In the genomic region with DNA sequence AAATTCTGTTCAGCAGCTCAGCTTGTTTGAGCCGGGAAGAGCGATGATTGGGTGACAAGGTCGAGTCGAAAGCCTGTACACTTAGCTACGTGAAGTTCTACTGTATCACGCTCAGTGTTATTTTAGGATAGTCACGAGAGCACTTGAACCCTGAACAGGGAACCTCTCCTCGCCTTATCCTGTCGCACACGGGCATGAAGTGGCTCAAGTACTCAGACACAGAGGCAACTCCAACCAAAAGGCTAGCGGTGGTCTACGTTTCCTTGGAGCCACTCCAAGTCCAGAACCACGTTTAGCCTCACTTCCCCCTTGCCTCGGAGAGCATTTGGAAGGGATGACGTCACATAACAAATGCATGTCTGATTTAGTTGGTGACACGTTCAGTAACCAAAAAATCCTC, we compare ENCODE assay signal across 13 mouse cellular contexts. TPM values are rescaled to one million over a fixed set of nuclear protein-coding genes. Genes with fewer than 3 reads are reported as not detected.
A peak's percentile ranks its signal among the peaks of the same experiment; 100 is the strongest.
DNase-seq lines count a peak whose midpoint lies in the region; ATAC-seq and TF ChIP-seq lines count a peak whose summit lies in the region.
"Had no signal": no experiment of that assay in that cellular context is flagged by ENCODE, and none has a peak within 500 bp of the region (broad histone marks: within the 10 kb centered on the region; RNA-seq: fewer than 3 reads in every experiment).

No protein-coding gene starts in this region.

- no peak overlapping the region for H3K27ac ChIP-seq in kidney, embryonic 15.5 days
- H3K27ac ChIP-seq in kidney, adult 2 months (ENCODE audit: insufficient read depth, low read depth, low read length), result no peak overlapping the region
- no peak overlapping the region for H3K27ac ChIP-seq in CH12.LX (ENCODE audit: insufficient read depth, low read depth)
- peak overlapping the region; percentile 19; the same call in 1 of the 2 replicates for H3K27ac ChIP-seq in heart, adult 2 months
- no peak overlapping the region for H3K27ac ChIP-seq in forebrain, embryonic 12.5 days
- H3K27ac ChIP-seq: hindbrain, postnatal 0 days; liver, embryonic 13.5 days had no signal

- in situ Hi-C loops in CH12.LX (cut with MboI; ENCODE audit: low pct_ligation_motif_present, low pct_unique_long_range_greater_than_20kb, low sequenced_read_pairs), result no loop called here

- H3K9ac ChIP-seq in kidney, embryonic 15.5 days, result no peak overlapping the region
- H3K9ac ChIP-seq in CH12.LX (ENCODE audit: insufficient read depth, low read depth), result no peak overlapping the region
- H3K9ac ChIP-seq in heart, adult 2 months (ENCODE audit: low read depth, low read length), result no peak overlapping the region
- H3K9ac ChIP-seq in forebrain, embryonic 12.5 days, result no peak overlapping the region
- H3K9ac ChIP-seq: liver, embryonic 13.5 days had no signal

- H3K79me2 ChIP-seq in CH12.LX (replicated peaks; ENCODE audit: control insufficient read depth, extremely low read depth, insufficient read depth, poor library complexity, severe bottlenecking), result no peaks in the 10 kb centered on the region
- no peaks in the 10 kb centered on the region for H3K79me2 ChIP-seq in heart, adult 2 months (replicated peaks; ENCODE audit: control insufficient read depth, insufficient read depth, low read length)

- intact Hi-C loops in heart, adult 2 months (cut with DNase I), result loop anchor here (5.0 kb wide), 1 partner anchor 110 kb away; no protein-coding TSS in a partner anchor

- 0 out of 2 replicates have a peak, but pooled peaks cover 4% of the 10 kb centered on the region for H3K4me1 ChIP-seq in kidney, embryonic 15.5 days
- H3K4me1 ChIP-seq in kidney, adult 2 months (ENCODE audit: control insufficient read depth, insufficient read depth, low read length), result no peaks in the 10 kb centered on the region
- H3K4me1 ChIP-seq in CH12.LX (ENCODE audit: control insufficient read depth in 1 of 2, insufficient read depth in 2 of 2), result no peaks in the 10 kb centered on the region
- H3K4me1 ChIP-seq in heart, adult 2 months (ENCODE audit: control insufficient read depth, insufficient read depth, low read length), result no peaks in the 10 kb centered on the region; the same call in 1 of the 2 replicates
- H3K4me1 ChIP-seq in forebrain, embryonic 12.5 days, result no peaks in the 10 kb centered on the region
- H3K4me1 ChIP-seq: liver, embryonic 13.5 days had no signal

- TF ChIP-seq POLR2A in kidney, adult 2 months (IDR thresholded peaks at IDR 0.05; ENCODE audit: low read depth, low read length), result no peak
- TF ChIP-seq POLR2A in CH12.LX (IDR thresholded peaks at IDR 0.05; ENCODE audit: low read depth, low read length), result no peak
- TF ChIP-seq POLR2A in heart, adult 2 months (IDR thresholded peaks at IDR 0.05; ENCODE audit: insufficient read depth, low read depth, low read length), result no peak

- no peaks in the 10 kb centered on the region for H3K27me3 ChIP-seq in kidney, embryonic 15.5 days
- no peaks in the 10 kb centered on the region for H3K27me3 ChIP-seq in kidney, adult 2 months (replicated peaks; ENCODE audit: control insufficient read depth, insufficient read depth, low read length)
- no peaks in the 10 kb centered on the region for H3K27me3 ChIP-seq in CH12.LX (replicated peaks)
- H3K27me3 ChIP-seq in heart, adult 2 months (ENCODE audit: control insufficient read depth, insufficient read depth, low read length), result no peaks in the 10 kb centered on the region
- H3K27me3 ChIP-seq in forebrain, embryonic 12.5 days, result no peaks in the 10 kb centered on the region
- H3K27me3 ChIP-seq: liver, embryonic 13.5 days had no signal

- H3K4me3 ChIP-seq in kidney, embryonic 15.5 days (replicated peaks), result no peak overlapping the region
- H3K4me3 ChIP-seq in kidney, adult 2 months (ENCODE audit: insufficient read depth, low read depth, low read length), result no peak overlapping the region; the same call in 1 of the 2 replicates
- H3K4me3 ChIP-seq in CH12.LX (replicated peaks in 1 of 3; ENCODE audit: low read depth in 2 of 3, low read length in 2 of 3, poor library complexity in 1 of 3), result no peak overlapping the region
- H3K4me3 ChIP-seq in heart, adult 2 months, result no peak overlapping the region; the same call in 1 of the 2 replicates
- H3K4me3 ChIP-seq in forebrain, embryonic 12.5 days (replicated peaks), result no peak overlapping the region
- H3K4me3 ChIP-seq: liver, embryonic 13.5 days had no signal

- peak overlapping the region; percentile 28; the same call in 1 of the 2 replicates for H3K4me2 ChIP-seq in kidney, embryonic 15.5 days
- H3K4me2 ChIP-seq in CH12.LX (ENCODE audit: insufficient read depth, low read depth, poor library complexity, severe bottlenecking), result peak overlapping the region; percentile 71; the same call in 1 of the 2 replicates
- no peak overlapping the region for H3K4me2 ChIP-seq in forebrain, embryonic 12.5 days
- H3K4me2 ChIP-seq: liver, embryonic 13.5 days had no signal

- TF ChIP-seq EP300 in CH12.LX (IDR thresholded peaks at IDR 0.05; ENCODE audit: low read length), result no peak
- peak; percentile 33; the same call in 1 of the 2 replicates for TF ChIP-seq EP300 in heart, adult 2 months (IDR thresholded peaks at IDR 0.05; ENCODE audit: insufficient read depth, low read depth, low read length)

- TF ChIP-seq RAD21 in CH12.LX (IDR thresholded peaks at IDR 0.05; ENCODE audit: low read depth, low read length), result no peak

- no peaks in the 10 kb centered on the region for H3K9me3 ChIP-seq in kidney, embryonic 15.5 days (replicated peaks)
- H3K9me3 ChIP-seq in CH12.LX (replicated peaks; ENCODE audit: low read length), result no peaks in the 10 kb centered on the region
- no peaks in the 10 kb centered on the region for H3K9me3 ChIP-seq in forebrain, embryonic 12.5 days
- H3K9me3 ChIP-seq: liver, embryonic 13.5 days had no signal

- 70% methylated on average over 16 of the region's 16 CpGs for WGBS in kidney, embryonic 15.5 days
- WGBS in kidney, adult 2 months, result 39% methylated on average over 16 of the region's 16 CpGs
- WGBS in heart, adult 2 months, result 43% methylated on average over 16 of the region's 16 CpGs
- 91% methylated on average over 16 of the region's 16 CpGs for WGBS in forebrain, embryonic 12.5 days

- no peak for ATAC-seq in kidney, embryonic 15.5 days (replicated peaks; ENCODE audit: low FRiP score)
- ATAC-seq in forebrain, embryonic 12.5 days (ENCODE audit: low FRiP score), result no peak
- ATAC-seq: hindbrain, postnatal 0 days; midbrain, embryonic 16.5 days had no signal

- dilution Hi-C loops in CH12.LX (cut with MboI; ENCODE audit: extremely low pct_ligation_motif_present, extremely low pct_unique_long_range_greater_than_20kb, low sequenced_read_pairs), result no loop called here

- no peak for TF ChIP-seq CTCF in kidney, adult 2 months (conservative IDR thresholded peaks at IDR 0.05; ENCODE audit: insufficient read depth, insufficient read length, low read depth, low read length)
- TF ChIP-seq CTCF in CH12.LX (conservative IDR thresholded peaks at IDR 0.05 in 1 of 2, IDR thresholded peaks at IDR 0.05 in 1 of 2; ENCODE audit: low read depth in 2 of 2, low read length in 2 of 2), result no peak
- no peak for TF ChIP-seq CTCF in heart, adult 2 months (IDR thresholded peaks at IDR 0.05)

- no peak for DNase-seq in kidney, adult 2 months
- DNase-seq in CH12.LX (ENCODE audit: extremely low read depth), result no peak
- DNase-seq in heart, adult 2 months, result peak; percentile 32 to 48
- DNase-seq in heart, postnatal 4 days, result peak; percentile 62
- DNase-seq in cerebellum, adult 8-10 months, result no peak
- no peak for DNase-seq in liver
- DNase-seq: cerebellum, postnatal 25 days; liver, embryonic 13.5 days; thymus, postnatal 36 days had no signal

- no peaks in the 10 kb centered on the region for H3K36me3 ChIP-seq in kidney, embryonic 15.5 days
- H3K36me3 ChIP-seq in kidney, adult 2 months (ENCODE audit: control insufficient read depth, insufficient read depth, low read length), result no peaks in the 10 kb centered on the region
- H3K36me3 ChIP-seq in CH12.LX (replicated peaks in 1 of 2; ENCODE audit: control insufficient read depth in 1 of 2, insufficient read depth in 1 of 2, low read length in 1 of 2), result no peaks in the 10 kb centered on the region
- no peaks in the 10 kb centered on the region for H3K36me3 ChIP-seq in heart, adult 2 months (ENCODE audit: control insufficient read depth, insufficient read depth, low read length)
- no peaks in the 10 kb centered on the region for H3K36me3 ChIP-seq in forebrain, embryonic 12.5 days (replicated peaks)
- H3K36me3 ChIP-seq: liver, embryonic 13.5 days had no signal

TF ChIP-seq in CH12.LX, 34 proteins besides CTCF, POLR2A, EP300 and RAD21:
- no peak for TF ChIP-seq ELF1 (IDR thresholded peaks at IDR 0.05; ENCODE audit: low read depth, low read length)
- TF ChIP-seq BHLHE40 (IDR thresholded peaks at IDR 0.05; ENCODE audit: low read depth, low read length), result peak; percentile 62
- TF ChIP-seq ZMIZ1 (IDR thresholded peaks at IDR 0.05; ENCODE audit: low read depth, low read length), result no peak

RNA-seq across cellular contexts. Expression of gene Mybpc1, which starts 17.7 kb away (rescaled TPM):
- polyA plus RNA-seq in kidney, embryonic 15.5 days (2015; fragmentation: Nextera tagmentation; extraction: Ambion mirVana), result 8.4 and 17.8 TPM in 2 replicates
- 7.8 TPM in 1 of 2 replicates, not detected in the other for polyA plus RNA-seq in kidney, adult 2 months (2012; rRNA removed)
- total RNA-seq in CH12.LX (2012; rRNA removed), result not detected in 2 replicates
- total RNA-seq in CH12.LX (2014; rRNA removed), result not detected in 2 replicates
- polyA plus RNA-seq in CH12.LX (2012; ENCODE audit: insufficient read length, low read depth), result not detected in 2 replicates
- under 1 TPM; 0.14 to 0.42 TPM for total RNA-seq in heart, adult 2 months (2021)
- polyA plus RNA-seq in heart, adult 2 months (2012; rRNA removed), result 0.06 and 0.18 TPM in 2 replicates
- 1 to 10 TPM in 1 of 2 experiments, under 1 TPM in 1; 0.83 to 4.1 TPM for total RNA-seq in heart, postnatal 4 days (2021)
- polyA plus RNA-seq in forebrain, embryonic 12.5 days (2016; fragmentation: Nextera tagmentation; extraction: Ambion mirVana), result 0.78 and 0.81 TPM in 2 replicates

Comparison
In these comparisons a context has a peak if more than half of its experiments do, and no peak if none do; other contexts are left out.
1. DNase-seq: peak in heart, adult 2 months (2 of 2) and heart, postnatal 4 days (single experiment); none in kidney, adult 2 months (single experiment), CH12.LX (single experiment), cerebellum, adult 8-10 months (single experiment) and liver (single experiment).